In the genomic region with DNA sequence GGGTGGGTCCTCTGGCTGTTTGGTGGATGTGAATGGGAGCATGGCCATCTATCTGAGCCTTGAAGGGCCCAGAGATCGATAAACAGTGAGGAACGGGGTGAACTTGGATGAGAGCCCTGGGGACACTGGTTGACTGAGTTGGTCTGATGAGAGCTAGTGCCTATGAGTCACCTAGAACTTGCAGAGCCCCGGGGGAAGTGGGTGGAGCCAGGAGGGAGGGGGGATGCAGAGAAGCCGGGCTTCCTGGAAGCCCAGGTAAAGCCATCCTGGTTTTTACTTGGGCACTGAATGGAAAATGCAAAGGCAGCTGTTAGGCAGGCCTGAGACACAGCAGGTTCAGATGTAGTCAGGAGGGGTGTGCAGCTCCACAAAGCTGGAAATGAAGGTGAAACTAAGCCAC, we compare ENCODE assay signal across 13 mouse cellular contexts.
A peak's percentile ranks its signal among the peaks of the same experiment; 100 is the strongest.
DNase-seq lines count a peak whose midpoint lies in the region; ATAC-seq and TF ChIP-seq lines count a peak whose summit lies in the region.
"Had no signal": no experiment of that assay in that cellular context is flagged by ENCODE, and none has a peak within 500 bp of the region (broad histone marks: within the 10 kb centered on the region; RNA-seq: fewer than 3 reads in every experiment).

No protein-coding gene starts in this region.

- TF ChIP-seq CTCF in small intestine, adult 2 months (IDR thresholded peaks at IDR 0.05; ENCODE audit: extremely low read depth, insufficient read length, insufficient replicate concordance, low read depth, low read length) = no peak

- no peak overlapping the region for H3K4me3 ChIP-seq in hindbrain, embryonic 10.5 days
- H3K4me3 ChIP-seq in hindbrain, embryonic 14.5 days (replicated peaks; ENCODE audit: low read length) = no peak overlapping the region
- peak overlapping the region; percentile 25; the same call in 1 of the 2 replicates for H3K4me3 ChIP-seq in small intestine, adult 2 months (ENCODE audit: low read depth, low read length)
- H3K4me3 ChIP-seq: hindbrain, embryonic 12.5 days; lung, embryonic 15.5 days had no signal

- no peak for ATAC-seq in hindbrain, embryonic 14.5 days (ENCODE audit: low FRiP score)
- ATAC-seq: intestine, postnatal 0 days had no signal

- peak; percentile 74 to 78 for DNase-seq in adrenal gland, adult (ENCODE audit: inconsistent age in 2 of 2, low spot score in 1 of 2)
- no peak for DNase-seq in adrenal gland, postnatal 25 days
- DNase-seq in hindbrain, embryonic 10.5 days (ENCODE audit: low spot score) = no peak
- no peak for DNase-seq in hindbrain, embryonic 14.5 days (ENCODE audit: low spot score)
- peak; percentile 24 for DNase-seq in brain, adult 2 months (ENCODE audit: low read depth, low spot score)
- DNase-seq in cerebellum, postnatal 10 days = no peak
- DNase-seq in cerebellum, adult 8-10 months = no peak
- DNase-seq: cerebellum, adult 18-20 months had no signal

- H3K9me3 ChIP-seq in hindbrain, embryonic 10.5 days = no peaks in the 10 kb centered on the region
- no peaks in the 10 kb centered on the region for H3K9me3 ChIP-seq in hindbrain, embryonic 14.5 days (ENCODE audit: control insufficient read depth, low read length)
- H3K9me3 ChIP-seq: hindbrain, embryonic 12.5 days; lung, embryonic 15.5 days had no signal

- H3K4me1 ChIP-seq in hindbrain, embryonic 10.5 days (replicated peaks) = peaks cover 29% of the 10 kb centered on the region
- peaks cover 29% of the 10 kb centered on the region for H3K4me1 ChIP-seq in hindbrain, embryonic 14.5 days (replicated peaks; ENCODE audit: control insufficient read depth, insufficient read depth, low read length)
- H3K4me1 ChIP-seq in small intestine, adult 2 months (ENCODE audit: control insufficient read depth, insufficient read depth, insufficient read length, low read length) = peaks cover 26% of the 10 kb centered on the region

- 90% methylated on average over 4 of the region's 4 CpGs for WGBS in hindbrain, embryonic 10.5 days
- WGBS in hindbrain, embryonic 14.5 days = 84% methylated on average over 4 of the region's 4 CpGs
- WGBS in small intestine, adult 2 months = 18% methylated on average over 4 of the region's 4 CpGs

- no peak overlapping the region for H3K4me2 ChIP-seq in hindbrain, embryonic 14.5 days (replicated peaks)
- H3K4me2 ChIP-seq: hindbrain, embryonic 12.5 days; lung, embryonic 15.5 days; midbrain, embryonic 11.5 days had no signal

- no peak overlapping the region for H3K9ac ChIP-seq in hindbrain, embryonic 14.5 days
- H3K9ac ChIP-seq: hindbrain, embryonic 12.5 days; lung, embryonic 15.5 days had no signal

- peaks cover 14% of the 10 kb centered on the region; the same call in 1 of the 2 replicates for H3K36me3 ChIP-seq in hindbrain, embryonic 10.5 days
- H3K36me3 ChIP-seq in hindbrain, embryonic 14.5 days (replicated peaks; ENCODE audit: control insufficient read depth, insufficient read depth) = no peaks in the 10 kb centered on the region
- no peaks in the 10 kb centered on the region for H3K36me3 ChIP-seq in small intestine, adult 2 months (ENCODE audit: control insufficient read depth, insufficient read depth, low read length)
- H3K36me3 ChIP-seq: lung, embryonic 15.5 days had no signal

- no peak for TF ChIP-seq POLR2A in small intestine, adult 2 months (IDR thresholded peaks at IDR 0.05; ENCODE audit: low read depth, low read length)

- H3K27ac ChIP-seq in hindbrain, embryonic 10.5 days = peak overlapping the region; percentile 3; the same call in 1 of the 2 replicates
- no peak overlapping the region for H3K27ac ChIP-seq in hindbrain, embryonic 14.5 days
- H3K27ac ChIP-seq in small intestine, adult 2 months (ENCODE audit: insufficient read depth, low read depth, low read length) = no peak overlapping the region
- H3K27ac ChIP-seq: hindbrain, embryonic 12.5 days; lung, embryonic 15.5 days had no signal

- H3K27me3 ChIP-seq in hindbrain, embryonic 10.5 days (ENCODE audit: insufficient read depth, poor library complexity, severe bottlenecking) = no peaks in the 10 kb centered on the region
- H3K27me3 ChIP-seq in hindbrain, embryonic 14.5 days (ENCODE audit: control insufficient read depth, insufficient read depth, low read length) = no peaks in the 10 kb centered on the region
- H3K27me3 ChIP-seq in small intestine, adult 2 months (ENCODE audit: control insufficient read depth, insufficient read depth, low read length) = no peaks in the 10 kb centered on the region
- H3K27me3 ChIP-seq: hindbrain, embryonic 12.5 days; lung, embryonic 15.5 days had no signal

Comparison
In these comparisons a context has a peak if more than half of its experiments do, and no peak if none do; other contexts are left out.
1. DNase-seq: peak in adrenal gland, adult (2 of 2) and brain, adult 2 months (single experiment); none in adrenal gland, postnatal 25 days (single experiment), hindbrain, embryonic 10.5 days (single experiment), hindbrain, embryonic 14.5 days (single experiment), cerebellum, postnatal 10 days (0 of 2) and cerebellum, adult 8-10 months (single experiment).